Mouse (Mus musculus) spleen, postnatal 10 days (tissue): Measurements from ENCODE around the gene Krtap4-9.
"Not testable (repeated sequence)": the region's sequence is repeated elsewhere in the genome, so short reads cannot be mapped to it uniquely, and the experiment has no call there.

ENCODE experiments used
- DNase-seq, 2 experiments: peaks; one replicate each; pipeline ENCODE4 v3.0.0; 2021 to 2022; ENCODE audit warnings: low spot score in 2 of 2

Krtap4-9 gene

GRCm38 (mm10) chr11:99784900-99785299 lies at the start of gene Krtap4-9:
TSS of gene Krtap4-9 (plus strand) at chr11:99785200.
- not testable (repeated sequence) for DNase-seq

- no peak for DNase-seq
Measured at GRCm38 (mm10) chr11:99743985-99744384, 41.0 kb upstream of the Krtap4-9 start.

- DNase-seq: no peak
Measured at GRCm38 (mm10) chr11:99758877-99759276, 26.1 kb upstream of the Krtap4-9 start.

GRCm38 (mm10) chr11:99768410-99768809 lies 16.6 kb upstream of the Krtap4-9 start:
- no peak for DNase-seq

GRCm38 (mm10) chr11:99772813-99773212 lies 12.2 kb upstream of the Krtap4-9 start, which contains the start of gene Gm11595:
TSS of gene Gm11595 (minus strand) at chr11:99772913.
- not testable (repeated sequence) for DNase-seq

GRCm38 (mm10) chr11:99778401-99778800 lies 6.6 kb upstream of the Krtap4-9 start:
- no peak for DNase-seq

- no peak for DNase-seq
Measured at GRCm38 (mm10) chr11:99780604-99781003, 4.4 kb upstream of the Krtap4-9 start, which contains the start of gene Krtap4-8. TSS of gene Krtap4-8 (minus strand) at chr11:99780704.

GRCm38 (mm10) chr11:99793367-99793766 lies 8.4 kb downstream of the Krtap4-9 start, which contains the start of gene Gm11596:
TSS of gene Gm11596 (minus strand) at chr11:99793467.
- DNase-seq: no peak

GRCm38 (mm10) chr11:99798832-99799231 lies 13.8 kb downstream of the Krtap4-9 start, which contains the start of gene Gm11569:
TSS of gene Gm11569 (minus strand) at chr11:99798932.
- not testable (repeated sequence) for DNase-seq

- not testable (repeated sequence) for DNase-seq
Measured at GRCm38 (mm10) chr11:99804346-99804745, 19.3 kb downstream of the Krtap4-9 start, which contains the start of gene Gm11554. TSS of gene Gm11554 (minus strand) at chr11:99804446.

GRCm38 (mm10) chr11:99809792-99810191 lies 24.8 kb downstream of the Krtap4-9 start, which contains the start of gene Krtap4-13:
TSS of gene Krtap4-13 (minus strand) at chr11:99809892.
- not testable (repeated sequence) for DNase-seq

- DNase-seq: not testable (repeated sequence)
Measured at GRCm38 (mm10) chr11:99815566-99815965, 30.6 kb downstream of the Krtap4-9 start, which contains the start of gene Gm11564. TSS of gene Gm11564 (minus strand) at chr11:99815666.
